ENCODE assay signal across 8 mouse cellular contexts in genomic region chr1:165702221-165703031, GRCm38 (mm10). TPM values are rescaled to one million over a fixed set of nuclear protein-coding genes. Genes with fewer than 3 reads are reported as not detected.
DNase-seq lines count a peak whose midpoint lies in the region; ATAC-seq and TF ChIP-seq lines count a peak whose summit lies in the region.

No protein-coding gene starts in this region.

- intact Hi-C loops in heart, postnatal 25 days (cut with DNase I): no loop called here

- H3K4me3 ChIP-seq in forebrain, embryonic 16.5 days (replicated peaks; ENCODE audit: low read length): no peak overlapping the region
- peak overlapping the region; percentile 10; the same call in 1 of the 2 replicates for H3K4me3 ChIP-seq in midbrain, postnatal 0 days (ENCODE audit: low read depth, low read length)

- peak; percentile 98 for DNase-seq in heart, adult 11 months
- no peak for DNase-seq in heart, postnatal 25 days (ENCODE audit: low spot score)
- DNase-seq in Muller cell, postnatal 12 days (ENCODE audit: inconsistent ontology term): peak; percentile 36
- peak; percentile 60 for DNase-seq in induced T-regulatory cell, adult 2 months (ENCODE audit: low read depth)
- DNase-seq in midbrain, postnatal 0 days (ENCODE audit: low spot score): no peak
- DNase-seq in cerebellum, postnatal 4 days (ENCODE audit: low spot score in 2 of 2): no peak
- no peak for DNase-seq in thymus, postnatal 10 days (ENCODE audit: low spot score in 2 of 2)

- no peak for ATAC-seq in forebrain, embryonic 16.5 days
- ATAC-seq in midbrain, postnatal 0 days (ENCODE audit: low FRiP score): no peak

- 14% methylated on average over 19 of the region's 19 CpGs for WGBS in forebrain, embryonic 16.5 days
- 17% methylated on average over 19 of the region's 19 CpGs for WGBS in midbrain, postnatal 0 days

- H3K36me3 ChIP-seq in forebrain, embryonic 16.5 days (ENCODE audit: control insufficient read depth, insufficient read depth): no peaks in the 10 kb centered on the region
- H3K36me3 ChIP-seq in midbrain, postnatal 0 days (ENCODE audit: insufficient read depth, low read length): no peaks in the 10 kb centered on the region

- 0 out of 2 replicates have a peak, but pooled peaks cover 4% of the 10 kb centered on the region for H3K4me1 ChIP-seq in forebrain, embryonic 16.5 days (replicated peaks; ENCODE audit: control insufficient read depth, insufficient read depth, low read length)
- H3K4me1 ChIP-seq in midbrain, postnatal 0 days (ENCODE audit: insufficient read depth, low read length): no peaks in the 10 kb centered on the region

- TF ChIP-seq CTCF in midbrain, postnatal 0 days (IDR thresholded peaks at IDR 0.05): no peak

- H3K9me3 ChIP-seq in forebrain, embryonic 16.5 days (ENCODE audit: control insufficient read depth, low read length): no peaks in the 10 kb centered on the region
- no peaks in the 10 kb centered on the region for H3K9me3 ChIP-seq in midbrain, postnatal 0 days (ENCODE audit: low read length)

- peak overlapping the region; percentile 31; the same call in 1 of the 2 replicates for H3K4me2 ChIP-seq in forebrain, embryonic 16.5 days (ENCODE audit: low read length)
- H3K4me2 ChIP-seq in midbrain, postnatal 0 days (ENCODE audit: low read depth, low read length, poor library complexity, severe bottlenecking): peak overlapping the region; percentile 42

- H3K27me3 ChIP-seq in forebrain, embryonic 16.5 days (replicated peaks; ENCODE audit: control insufficient read depth, insufficient read depth, low read length): peaks cover 3% of the 10 kb centered on the region
- peaks cover 9% of the 10 kb centered on the region for H3K27me3 ChIP-seq in midbrain, postnatal 0 days (ENCODE audit: insufficient read depth, low read length)

- H3K9ac ChIP-seq in forebrain, embryonic 16.5 days (replicated peaks; ENCODE audit: low read depth, low read length): no peak overlapping the region
- peak overlapping the region; percentile 33; the same call in 1 of the 2 replicates for H3K9ac ChIP-seq in midbrain, postnatal 0 days (replicated peaks; ENCODE audit: low read length, poor library complexity, severe bottlenecking)

- no peak overlapping the region for H3K27ac ChIP-seq in forebrain, embryonic 16.5 days (ENCODE audit: low read length)
- no peak overlapping the region for H3K27ac ChIP-seq in midbrain, postnatal 0 days (ENCODE audit: low read depth, low read length)

RNA-seq across cellular contexts. Expression of gene Rcsd1, which starts 7.1 kb away (rescaled TPM):
- total RNA-seq in heart, postnatal 25 days (2021): 10 to 100 TPM; 79.6 to 81.5 TPM
- 8.3 and 9.9 TPM in 2 replicates for polyA plus RNA-seq in forebrain, embryonic 16.5 days (2015; fragmentation: Nextera tagmentation; extraction: Ambion mirVana)
- total RNA-seq in midbrain, postnatal 0 days (2014; rRNA removed): 7.6 and 7.9 TPM in 2 replicates
- polyA plus RNA-seq in midbrain, postnatal 0 days (2015; fragmentation: Nextera tagmentation; extraction: Ambion mirVana): 8.0 and 9.1 TPM in 2 replicates

Comparison
In these comparisons a context has a peak if more than half of its experiments do, and no peak if none do; other contexts are left out.
1. DNase-seq: peak in heart, adult 11 months (single experiment), Muller cell, postnatal 12 days (single experiment) and induced T-regulatory cell, adult 2 months (single experiment); none in heart, postnatal 25 days (single experiment), midbrain, postnatal 0 days (single experiment), cerebellum, postnatal 4 days (0 of 2) and thymus, postnatal 10 days (0 of 2).